Mouse (Mus musculus) bone marrow macrophage, adult 2 months (primary cell): ENCODE data around the gene Pex11b.

ENCODE experiments used
- CTCF ChIP-seq: IDR thresholded peaks from 2 replicates; pipeline ENCODE4 v1.5.1; 2012; ENCODE audit warnings: low read depth, mild to moderate bottlenecking, low read length, moderate library complexity
- POLR2A ChIP-seq: IDR thresholded peaks from 2 replicates; pipeline ENCODE4 v1.6.1; 2012; ENCODE audit warnings: mild to moderate bottlenecking, low read depth, low read length, borderline replicate concordance

DNA sequence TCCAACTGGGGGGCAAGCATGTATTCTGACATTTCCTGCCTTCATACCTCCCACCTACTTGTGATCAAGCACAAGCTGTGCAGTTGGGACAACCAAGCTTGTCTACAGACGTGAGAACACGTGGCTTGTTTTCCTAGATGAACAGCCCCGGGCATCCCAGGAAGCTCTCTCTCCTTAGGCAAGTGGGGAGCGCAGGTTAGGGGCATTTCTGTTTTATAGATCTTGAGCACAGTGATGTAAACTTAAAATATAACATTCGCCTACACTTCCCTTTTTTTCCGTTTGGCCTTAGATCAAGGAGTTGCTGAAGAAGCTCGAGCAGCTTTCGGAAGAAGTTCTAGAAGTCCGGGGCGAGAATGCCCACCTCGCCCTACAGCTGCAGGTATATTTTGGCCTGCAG, 53.7 kb downstream of the Pex11b start:
- TF ChIP-seq CTCF (no peak), POLR2A (no peak)
